Mouse (Mus musculus) heart, embryonic 11.5 days (tissue): ENCODE results near the gene Phc3. TPM values are rescaled to one million over a fixed set of nuclear protein-coding genes. Genes with fewer than 3 reads are reported as not detected.

Experiments used
- polyA plus RNA-seq: library from polyadenylated mRNA; unstranded; fragments of >200 nt; fragmentation: Nextera tagmentation; extraction: Ambion mirVana; gene quantifications from 2 replicates; pipeline ENCODE4 v1.2.1, GENCODE M21; 2014

Gene Phc3
- polyA plus RNA-seq, 1 experiment from 2014 or later = 6.7 TPM

Other genes with a start within 250 kb of the Phc3 start
- not detected in 2 replicates for gene Samd7, start 223.1 kb downstream of the Phc3 start, polyA plus RNA-seq
- gene Sec62, start 176.5 kb downstream of the Phc3 start, polyA plus RNA-seq = 60.6 and 75.0 TPM in 2 replicates
- gene Gpr160, start 113.5 kb downstream of the Phc3 start, polyA plus RNA-seq = 0.62 and 1.2 TPM in 2 replicates
- 20.6 and 26.8 TPM in 2 replicates for gene Prkci, start 26.3 kb upstream of the Phc3 start, polyA plus RNA-seq
- 26.3 and 32.4 TPM in 2 replicates for gene Skil, start 125.6 kb upstream of the Phc3 start, polyA plus RNA-seq
- 5.2 and 6.6 TPM in 2 replicates for gene Cldn11, start 180.5 kb upstream of the Phc3 start, polyA plus RNA-seq